Mouse (Mus musculus): ENCODE results near the gene Gm13278. TPM values are rescaled to one million over a fixed set of nuclear protein-coding genes. Genes with fewer than 3 reads are reported as not detected.
"Not testable (repeated sequence)": the region's sequence is repeated elsewhere in the genome, so short reads cannot be mapped to it uniquely, and the experiment has no call there.

Gm13278 gene
- polyA plus RNA-seq, 1 experiment = not detected

DNA sequence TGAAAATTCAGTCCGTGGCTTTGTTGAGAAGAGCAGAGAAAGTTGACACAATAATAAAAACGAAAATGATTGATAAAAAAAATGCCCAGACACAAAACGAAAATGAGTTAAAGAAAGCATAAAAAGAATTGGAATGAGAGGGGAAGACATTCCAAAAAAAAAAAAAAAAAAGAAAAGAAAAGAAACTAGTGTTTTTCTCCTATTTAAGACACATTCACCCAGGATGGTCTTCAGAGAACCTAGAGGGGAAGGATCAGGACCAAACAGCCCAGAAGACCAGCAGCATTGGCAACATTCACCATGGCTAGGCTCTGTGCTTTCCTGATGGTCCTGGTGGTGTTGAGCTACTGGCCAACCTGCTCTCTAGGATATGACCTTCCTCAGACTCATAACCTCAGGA, 24.6 kb downstream of the Gm13278 start, which contains the start of gene Ifna7:
Gene Ifna7 (plus strand): TSS at position 301 of the 400 bp plus-strand sequence.
- no peak for TF ChIP-seq POLR2A (IDR thresholded peaks at IDR 0.05; ENCODE audit: insufficient read depth, low read depth, low read length)
- no peak for TF ChIP-seq CTCF (IDR thresholded peaks at IDR 0.05; ENCODE audit: insufficient read depth, low read depth, low read length)
- Histone ChIP-seq H3K4me3 (ENCODE audit: insufficient read depth, low read depth, low read length) (no peak within 1 kb of the TSS), H3K4me1 (ENCODE audit: control insufficient read depth, insufficient read depth, low read length) (no peaks in the 10 kb centered on the region), H3K27ac (ENCODE audit: insufficient read depth, low read depth, low read length) (no peak within 1 kb of the TSS)
- 72% methylated on average over 3 of the region's 3 CpGs for WGBS

- 89% methylated on average over 1 of the region's 1 CpGs for WGBS
- no peak within 1 kb of the TSS for H3K27ac ChIP-seq (ENCODE audit: insufficient read depth, low read depth, low read length)
- no peak within 1 kb of the TSS for H3K4me3 ChIP-seq (ENCODE audit: insufficient read depth, low read depth, low read length)
- H3K4me1 ChIP-seq (ENCODE audit: control insufficient read depth, insufficient read depth, low read length) = no peaks in the 10 kb centered on the region
- no peak for TF ChIP-seq POLR2A (IDR thresholded peaks at IDR 0.05; ENCODE audit: insufficient read depth, low read depth, low read length)
These were observed 28.3 kb downstream of the Gm13278 start, which contains the start of gene Ifna11 for GRCm38 (mm10) chr4:88819659-88820058. Gene Ifna11 (plus strand): TSS chr4:88819959.

GRCm38 (mm10) chr4:88822995-88823394, 31.6 kb downstream of the Gm13278 start:
- H3K4me1 ChIP-seq (ENCODE audit: control insufficient read depth, insufficient read depth, low read length) = no peaks in the 10 kb centered on the region
- H3K4me3 ChIP-seq (ENCODE audit: insufficient read depth, low read depth, low read length) = no peak overlapping the region
- no peak overlapping the region for H3K27ac ChIP-seq (ENCODE audit: insufficient read depth, low read depth, low read length)
- WGBS = 26% methylated on average over 4 of the region's 4 CpGs
- no peak for TF ChIP-seq CTCF (IDR thresholded peaks at IDR 0.05; ENCODE audit: insufficient read depth, low read depth, low read length)
- TF ChIP-seq POLR2A (IDR thresholded peaks at IDR 0.05; ENCODE audit: insufficient read depth, low read depth, low read length) = no peak

DNA sequence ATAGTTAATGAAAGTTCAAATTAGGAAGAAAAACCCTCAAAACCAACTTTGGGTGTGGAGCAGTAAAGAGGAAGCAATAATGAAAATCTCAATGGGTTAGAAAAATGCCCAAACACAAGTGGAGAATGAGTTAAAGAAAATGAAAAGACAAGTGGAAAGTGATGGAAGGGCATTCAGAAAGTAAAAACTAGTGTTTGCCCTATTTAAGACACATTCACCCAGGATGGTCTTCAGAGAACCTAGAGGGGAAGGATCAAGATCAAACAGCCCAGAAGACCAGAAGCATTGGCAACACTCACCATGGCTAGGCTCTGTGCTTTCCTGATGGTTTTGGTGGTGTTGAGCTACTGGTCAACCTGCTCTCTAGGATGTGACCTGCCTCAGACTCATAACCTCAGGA, 35.8 kb downstream of the Gm13278 start, which contains the start of gene Ifna6:
Gene Ifna6 (plus strand): TSS at position 301 of the 400 bp plus-strand sequence.
- not testable (repeated sequence) for H3K4me1 ChIP-seq (ENCODE audit: control insufficient read depth, insufficient read depth, low read length); H3K27ac ChIP-seq (ENCODE audit: insufficient read depth, low read depth, low read length); H3K4me3 ChIP-seq (ENCODE audit: insufficient read depth, low read depth, low read length)

- 22% methylated on average over 4 of the region's 4 CpGs for WGBS
- no peak for TF ChIP-seq POLR2A (IDR thresholded peaks at IDR 0.05; ENCODE audit: insufficient read depth, low read depth, low read length)
- no peak for TF ChIP-seq CTCF (IDR thresholded peaks at IDR 0.05; ENCODE audit: insufficient read depth, low read depth, low read length)
- H3K4me1 ChIP-seq (ENCODE audit: control insufficient read depth, insufficient read depth, low read length) = no peaks in the 10 kb centered on the region
- H3K4me3 ChIP-seq (ENCODE audit: insufficient read depth, low read depth, low read length) = no peak overlapping the region
- H3K27ac ChIP-seq (ENCODE audit: insufficient read depth, low read depth, low read length) = no peak overlapping the region
These were observed 39.2 kb downstream of the Gm13278 start for GRCm38 (mm10) chr4:88830523-88830922.

DNA sequence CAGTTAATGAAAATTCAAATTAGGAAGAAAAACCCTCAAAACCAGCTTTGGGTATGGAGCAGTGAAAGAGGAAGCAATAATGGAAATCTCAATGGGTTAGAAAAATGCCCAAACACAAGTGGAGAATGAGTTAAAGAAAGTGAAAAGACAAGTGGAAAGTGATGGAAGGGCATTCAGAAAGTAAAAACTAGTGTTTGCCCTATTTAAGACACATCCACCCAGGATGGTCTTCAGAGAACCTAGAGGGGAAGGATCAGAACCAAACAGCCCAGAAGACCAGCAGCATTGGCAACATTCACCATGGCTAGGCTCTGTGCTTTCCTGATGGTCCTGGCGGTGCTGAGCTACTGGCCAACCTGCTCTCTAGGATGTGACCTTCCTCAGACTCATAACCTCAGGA, 43.9 kb downstream of the Gm13278 start, which contains the start of gene Ifna5:
Gene Ifna5 (plus strand): TSS at position 301 of the 400 bp plus-strand sequence.
- H3K4me1 ChIP-seq (ENCODE audit: control insufficient read depth, insufficient read depth, low read length); H3K27ac ChIP-seq (ENCODE audit: insufficient read depth, low read depth, low read length); H3K4me3 ChIP-seq (ENCODE audit: insufficient read depth, low read depth, low read length): not testable (repeated sequence)
- WGBS = 75% methylated on average over 1 of the region's 1 CpGs

- Histone ChIP-seq H3K4me3 (ENCODE audit: insufficient read depth, low read depth, low read length) (no peak overlapping the region), H3K4me1 (ENCODE audit: control insufficient read depth, insufficient read depth, low read length) (no peaks in the 10 kb centered on the region), H3K27ac (ENCODE audit: insufficient read depth, low read depth, low read length) (no peak overlapping the region)
- no peak for TF ChIP-seq POLR2A (IDR thresholded peaks at IDR 0.05; ENCODE audit: insufficient read depth, low read depth, low read length)
- TF ChIP-seq CTCF (IDR thresholded peaks at IDR 0.05; ENCODE audit: insufficient read depth, low read depth, low read length) = no peak
- WGBS = 43% methylated on average over 3 of the region's 3 CpGs
These were observed 47.5 kb downstream of the Gm13278 start for GRCm38 (mm10) chr4:88838828-88839227.

DNA sequence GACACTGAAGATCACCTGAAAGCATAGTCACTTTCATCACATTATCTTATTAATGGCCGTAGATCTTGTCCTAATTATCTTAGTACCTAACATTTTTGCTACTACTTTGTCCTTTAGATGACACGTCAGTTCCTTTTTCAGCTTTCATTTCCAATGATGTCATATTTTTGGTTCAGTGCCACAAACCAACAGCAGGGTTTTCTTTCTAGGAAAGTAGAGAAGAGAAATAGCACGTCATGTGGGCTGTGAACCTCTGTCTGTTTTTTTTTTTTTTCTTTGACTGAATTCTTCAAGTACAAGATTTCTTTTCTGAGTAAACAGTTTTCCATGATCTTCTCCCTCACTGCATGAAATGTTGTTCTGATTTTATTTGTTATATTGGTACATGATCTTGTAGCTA, 48.7 kb downstream of the Gm13278 start:
- TF ChIP-seq POLR2A (IDR thresholded peaks at IDR 0.05; ENCODE audit: insufficient read depth, low read depth, low read length) = no peak
- Histone ChIP-seq H3K27ac (ENCODE audit: insufficient read depth, low read depth, low read length) (no peak overlapping the region), H3K4me1 (ENCODE audit: control insufficient read depth, insufficient read depth, low read length) (no peaks in the 10 kb centered on the region), H3K4me3 (ENCODE audit: insufficient read depth, low read depth, low read length) (no peak overlapping the region)
- 71% methylated on average over 3 of the region's 3 CpGs for WGBS

GRCm38 (mm10) chr4:88841438-88841911, 50.1 kb downstream of the Gm13278 start, which contains the start of gene Ifna4:
Gene Ifna4 (plus strand): TSS chr4:88841861.
- no peaks in the 10 kb centered on the region for H3K4me1 ChIP-seq (ENCODE audit: control insufficient read depth, insufficient read depth, low read length)
- TF ChIP-seq CTCF (IDR thresholded peaks at IDR 0.05; ENCODE audit: insufficient read depth, low read depth, low read length) (no peak), POLR2A (IDR thresholded peaks at IDR 0.05; ENCODE audit: insufficient read depth, low read depth, low read length) (no peak)
- H3K4me3 ChIP-seq (ENCODE audit: insufficient read depth, low read depth, low read length) = no peak within 1 kb of the TSS
- WGBS = 51% methylated on average over 2 of the region's 2 CpGs
- H3K27ac ChIP-seq (ENCODE audit: insufficient read depth, low read depth, low read length) = no peak within 1 kb of the TSS

Other genes starting within 250 kb of the Gm13278 start
- gene Ifna15, start 233.3 kb upstream of the Gm13278 start, polyA plus RNA-seq (2012; ENCODE audit: insufficient read depth, insufficient read length, low replicate concordance, missing spikeins) = not detected in 2 replicates
- not detected in 2 replicates for gene Ifna14, start 219.8 kb upstream of the Gm13278 start, polyA plus RNA-seq (2012; ENCODE audit: insufficient read depth, insufficient read length, low replicate concordance, missing spikeins)
- not detected in 2 replicates for gene Ifna9, start 199.2 kb upstream of the Gm13278 start, polyA plus RNA-seq (2012; ENCODE audit: insufficient read depth, insufficient read length, low replicate concordance, missing spikeins)
- not detected in 2 replicates for gene Ifna12, start 188.2 kb upstream of the Gm13278 start, polyA plus RNA-seq (2012; ENCODE audit: insufficient read depth, insufficient read length, low replicate concordance, missing spikeins)
- gene C87499, start 157.1 kb upstream of the Gm13278 start, polyA plus RNA-seq (2012; ENCODE audit: insufficient read depth, insufficient read length, low replicate concordance, missing spikeins) = not detected in 2 replicates
- not detected in 2 replicates for gene Ifna13, start 147.1 kb upstream of the Gm13278 start, polyA plus RNA-seq (2012; ENCODE audit: insufficient read depth, insufficient read length, low replicate concordance, missing spikeins)
- gene Ifna16, start 114.6 kb upstream of the Gm13278 start, polyA plus RNA-seq (2012; ENCODE audit: insufficient read depth, insufficient read length, low replicate concordance, missing spikeins) = not detected in 2 replicates
- gene Ifna2, start 107.6 kb upstream of the Gm13278 start, polyA plus RNA-seq (2012; ENCODE audit: insufficient read depth, insufficient read length, low replicate concordance, missing spikeins) = not detected in 2 replicates
- not detected in 2 replicates for gene Ifnab, start 100.2 kb upstream of the Gm13278 start, polyA plus RNA-seq (2012; ENCODE audit: insufficient read depth, insufficient read length, low replicate concordance, missing spikeins)
- not detected in 2 replicates for gene Gm26566, start 69.7 kb upstream of the Gm13278 start, polyA plus RNA-seq (2012; ENCODE audit: insufficient read depth, insufficient read length, low replicate concordance, missing spikeins)
- gene Klhl9, start 69.1 kb upstream of the Gm13278 start, polyA plus RNA-seq (2012; ENCODE audit: insufficient read depth, insufficient read length, low replicate concordance, missing spikeins) = not detected in 2 replicates
- not detected in 2 replicates for gene Gm13271, start 36.7 kb upstream of the Gm13278 start, polyA plus RNA-seq (2012; ENCODE audit: insufficient read depth, insufficient read length, low replicate concordance, missing spikeins)
- not detected in 2 replicates for gene Gm13283, start 31.4 kb upstream of the Gm13278 start, polyA plus RNA-seq (2012; ENCODE audit: insufficient read depth, insufficient read length, low replicate concordance, missing spikeins)
- not detected in 2 replicates for gene Gm13290, start 17.7 kb upstream of the Gm13278 start, polyA plus RNA-seq (2012; ENCODE audit: insufficient read depth, insufficient read length, low replicate concordance, missing spikeins)
- not detected in 2 replicates for gene Gm13289, start 14.6 kb upstream of the Gm13278 start, polyA plus RNA-seq (2012; ENCODE audit: insufficient read depth, insufficient read length, low replicate concordance, missing spikeins)
- not detected in 2 replicates for gene Gm13272, start 11.7 kb upstream of the Gm13278 start, polyA plus RNA-seq (2012; ENCODE audit: insufficient read depth, insufficient read length, low replicate concordance, missing spikeins)
- not detected in 2 replicates for gene Ifnz, start 9.4 kb upstream of the Gm13278 start, polyA plus RNA-seq (2012; ENCODE audit: insufficient read depth, insufficient read length, low replicate concordance, missing spikeins)
- gene Gm13276, start 5.8 kb upstream of the Gm13278 start, polyA plus RNA-seq (2012; ENCODE audit: insufficient read depth, insufficient read length, low replicate concordance, missing spikeins) = not detected in 2 replicates
- gene Gm13277, start 2.9 kb upstream of the Gm13278 start, polyA plus RNA-seq (2012; ENCODE audit: insufficient read depth, insufficient read length, low replicate concordance, missing spikeins) = not detected in 2 replicates
- not detected in 2 replicates for gene Gm13275, start 2.9 kb downstream of the Gm13278 start, polyA plus RNA-seq (2012; ENCODE audit: insufficient read depth, insufficient read length, low replicate concordance, missing spikeins)
- not detected in 2 replicates for gene Gm13279, start 5.8 kb downstream of the Gm13278 start, polyA plus RNA-seq (2012; ENCODE audit: insufficient read depth, insufficient read length, low replicate concordance, missing spikeins)
- gene Gm13285, start 8.1 kb downstream of the Gm13278 start, polyA plus RNA-seq (2012; ENCODE audit: insufficient read depth, insufficient read length, low replicate concordance, missing spikeins) = not detected in 2 replicates
- not detected in 2 replicates for gene Gm13287, start 11.7 kb downstream of the Gm13278 start, polyA plus RNA-seq (2012; ENCODE audit: insufficient read depth, insufficient read length, low replicate concordance, missing spikeins)
- gene Gm13288, start 14.0 kb downstream of the Gm13278 start, polyA plus RNA-seq (2012; ENCODE audit: insufficient read depth, insufficient read length, low replicate concordance, missing spikeins) = not detected in 2 replicates
- not detected in 2 replicates for gene Ifna7, start 24.7 kb downstream of the Gm13278 start, polyA plus RNA-seq (2012; ENCODE audit: insufficient read depth, insufficient read length, low replicate concordance, missing spikeins)
- gene Ifna11, start 28.4 kb downstream of the Gm13278 start, polyA plus RNA-seq (2012; ENCODE audit: insufficient read depth, insufficient read length, low replicate concordance, missing spikeins) = not detected in 2 replicates
- gene Ifna6, start 35.9 kb downstream of the Gm13278 start, polyA plus RNA-seq (2012; ENCODE audit: insufficient read depth, insufficient read length, low replicate concordance, missing spikeins) = not detected in 2 replicates
- gene Ifna5, start 44.0 kb downstream of the Gm13278 start, polyA plus RNA-seq (2012; ENCODE audit: insufficient read depth, insufficient read length, low replicate concordance, missing spikeins) = not detected in 2 replicates
- not detected in 2 replicates for gene Ifna4, start 50.3 kb downstream of the Gm13278 start, polyA plus RNA-seq (2012; ENCODE audit: insufficient read depth, insufficient read length, low replicate concordance, missing spikeins)
- not detected in 2 replicates for gene Ifna1, start 58.5 kb downstream of the Gm13278 start, polyA plus RNA-seq (2012; ENCODE audit: insufficient read depth, insufficient read length, low replicate concordance, missing spikeins)
- not detected in 2 replicates for gene Ifne, start 88.7 kb downstream of the Gm13278 start, polyA plus RNA-seq (2012; ENCODE audit: insufficient read depth, insufficient read length, low replicate concordance, missing spikeins)